Mouse (Mus musculus) olfactory bulb, adult 2 months (tissue): ENCODE data around the gene Ryr1.

Experiments used
- CTCF ChIP-seq: fragments of 200-500 bp; IDR thresholded peaks from 2 replicates; pipeline ENCODE4 v1.5.1; 2012; ENCODE audit warnings: low read depth, mild to moderate bottlenecking, low read length, moderate library complexity; ENCODE audit not compliant: insufficient read depth
- POLR2A ChIP-seq: fragments of 200-500 bp; IDR thresholded peaks from 2 replicates; pipeline ENCODE4 v1.6.1; 2012; ENCODE audit warnings: mild to moderate bottlenecking, low read depth, low read length, moderate library complexity; ENCODE audit not compliant: insufficient read depth

DNA sequence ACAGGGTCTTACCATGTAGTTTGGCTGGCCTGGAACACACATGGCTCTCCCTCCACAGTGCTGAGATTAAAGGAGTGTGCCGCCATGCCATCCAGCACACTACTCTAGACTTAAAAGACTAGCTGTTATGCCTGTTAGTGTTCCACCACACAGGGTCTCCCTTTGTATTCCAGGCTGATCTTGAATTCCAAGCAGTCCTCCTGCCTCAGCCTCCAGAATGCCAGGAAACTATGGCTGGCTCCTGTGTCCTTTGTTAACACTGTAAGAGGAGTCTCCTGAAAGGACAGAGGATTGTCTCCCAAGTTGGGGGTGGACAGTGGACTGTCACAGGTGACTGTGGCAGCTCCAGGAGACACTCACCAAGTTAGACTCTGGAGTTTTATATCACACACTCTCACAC, 155.7 kb downstream of the Ryr1 start:
- TF ChIP-seq POLR2A (no peak), CTCF (no peak)
